Mouse (Mus musculus): Measurements from ENCODE around the gene Cyp2r1. TPM values are rescaled to one million over a fixed set of nuclear protein-coding genes. Genes with fewer than 3 reads are reported as not detected.
"Not testable (repeated sequence)": the region's sequence is repeated elsewhere in the genome, so short reads cannot be mapped to it uniquely, and the experiment has no call there.

The Cyp2r1 gene
- polyA plus RNA-seq (2016; fragmentation: Nextera tagmentation; extraction: Ambion mirVana): 1.1 and 1.5 TPM in 2 replicates

DNA sequence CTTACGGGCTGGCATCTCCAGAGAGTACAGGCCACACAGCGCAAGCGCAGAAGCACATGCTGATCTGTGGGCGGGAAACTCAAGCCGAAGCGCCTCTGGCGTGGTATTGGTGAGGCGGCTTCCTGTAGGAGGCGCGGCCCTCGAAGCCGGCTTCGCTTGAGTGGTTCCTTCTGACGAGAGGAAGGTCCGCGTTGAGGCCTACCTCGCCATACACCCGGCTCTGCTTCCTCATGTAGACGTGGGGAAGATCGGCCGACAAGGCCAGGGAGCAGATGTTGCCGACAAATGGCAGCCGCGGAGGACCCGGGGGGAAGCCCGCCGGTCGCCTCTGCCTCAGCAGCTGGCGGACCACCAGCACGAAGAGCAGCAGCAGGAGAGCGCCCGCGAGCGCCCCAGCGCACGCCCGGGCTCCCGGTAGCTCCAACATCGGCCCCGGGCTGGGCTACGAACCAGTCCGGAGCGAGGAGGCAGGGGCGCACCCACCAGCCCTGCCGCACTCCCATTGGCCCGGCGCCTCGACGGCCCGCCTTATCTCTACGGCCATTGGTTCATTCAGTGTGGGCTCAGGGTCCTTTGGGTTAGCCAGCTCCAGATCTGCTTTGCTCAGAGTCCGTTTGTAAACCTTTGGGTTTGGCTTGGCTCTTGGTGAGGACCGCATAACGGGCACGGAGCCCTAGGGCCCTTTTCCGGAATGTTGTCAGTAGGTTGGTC, at the start of gene Cyp2r1:
TSS of gene Cyp2r1 (minus strand) at position 442 of the 711 bp plus-strand sequence.
- peaks cover 15% of the 10 kb centered on the region; the same call in 1 of the 2 replicates for H3K27me3 ChIP-seq (ENCODE audit: insufficient read depth, poor library complexity, severe bottlenecking)
- peak within 1 kb of the TSS; percentile 57 for H3K4me3 ChIP-seq
- peaks cover 7% of the 10 kb centered on the region for H3K4me1 ChIP-seq (replicated peaks)
- no peaks in the 10 kb centered on the region for H3K9me3 ChIP-seq
- 4% methylated on average over 56 of the region's 56 CpGs for WGBS
- no peaks in the 10 kb centered on the region for H3K36me3 ChIP-seq
- H3K27ac ChIP-seq: peak within 1 kb of the TSS; percentile 87
- peak; percentile 89 for DNase-seq (ENCODE audit: low spot score)

GRCm38 (mm10) chr7:114594391-114594790, 31.6 kb upstream of the Cyp2r1 start:
- WGBS: 95% methylated on average over 8 of the region's 8 CpGs
- H3K4me3 ChIP-seq; H3K9me3 ChIP-seq; H3K27me3 ChIP-seq (ENCODE audit: insufficient read depth, poor library complexity, severe bottlenecking); H3K27ac ChIP-seq; DNase-seq (ENCODE audit: low spot score); H3K36me3 ChIP-seq; H3K4me1 ChIP-seq (replicated peaks): not testable (repeated sequence)

- Histone ChIP-seq H3K9me3 (no peaks in the 10 kb centered on the region), H3K36me3 (no peaks in the 10 kb centered on the region), H3K4me1 (replicated peaks) (no peaks in the 10 kb centered on the region), H3K4me3 (no peak overlapping the region), H3K27me3 (ENCODE audit: insufficient read depth, poor library complexity, severe bottlenecking) (no peaks in the 10 kb centered on the region), H3K27ac (no peak overlapping the region)
- 53% methylated on average over 2 of the region's 2 CpGs for WGBS
- DNase-seq (ENCODE audit: low spot score): no peak
Observed at GRCm38 (mm10) chr7:114582441-114582840, 19.7 kb upstream of the Cyp2r1 start.

DNA sequence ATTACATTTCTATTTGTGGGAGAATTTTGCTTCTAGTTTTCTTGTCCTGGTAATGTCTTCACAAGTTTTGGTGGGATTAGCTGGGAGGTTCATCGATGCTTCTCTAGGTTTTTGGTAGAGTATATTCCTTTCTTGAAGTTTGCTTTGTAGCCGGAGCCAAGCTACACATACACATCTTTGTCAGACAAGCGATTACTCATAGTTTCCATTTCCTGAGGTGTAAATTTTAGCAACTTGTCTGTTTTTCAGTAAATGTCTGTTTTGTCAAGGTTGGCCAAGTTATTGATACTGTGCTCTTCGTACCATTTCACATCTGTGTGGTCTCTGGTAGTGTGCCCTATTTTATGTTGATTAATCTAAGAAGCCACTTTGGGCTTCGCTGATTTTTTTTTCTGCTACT, 18.4 kb upstream of the Cyp2r1 start:
- H3K9me3 ChIP-seq: no peaks in the 10 kb centered on the region
- no peaks in the 10 kb centered on the region for H3K36me3 ChIP-seq
- 88% methylated on average over 5 of the region's 5 CpGs for WGBS
- H3K4me1 ChIP-seq (replicated peaks): no peaks in the 10 kb centered on the region
- no peak for DNase-seq (ENCODE audit: low spot score)
- no peak overlapping the region for H3K4me3 ChIP-seq
- no peaks in the 10 kb centered on the region for H3K27me3 ChIP-seq (ENCODE audit: insufficient read depth, poor library complexity, severe bottlenecking)
- H3K27ac ChIP-seq: no peak overlapping the region

DNA sequence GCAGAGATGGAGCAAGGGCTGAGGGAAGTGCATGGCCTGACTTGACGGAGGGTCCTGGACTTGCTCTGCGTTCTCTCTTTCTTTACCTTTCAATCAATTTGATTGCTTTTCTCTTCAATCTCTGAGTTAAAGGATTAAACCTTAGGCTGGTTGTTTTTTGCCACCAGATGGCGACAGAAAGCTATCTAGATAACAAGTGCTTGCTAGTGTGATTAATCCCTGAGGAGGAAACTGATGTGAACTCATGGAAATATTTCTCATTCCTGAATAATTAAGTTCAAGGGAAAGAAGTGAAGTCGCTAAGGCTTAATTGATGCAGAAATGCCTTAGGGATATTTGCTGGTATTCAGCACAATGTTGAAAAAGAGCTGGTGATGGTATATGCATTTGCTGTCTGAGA, 17.7 kb upstream of the Cyp2r1 start:
- Histone ChIP-seq H3K36me3 (no peaks in the 10 kb centered on the region), H3K27ac (no peak overlapping the region), H3K27me3 (ENCODE audit: insufficient read depth, poor library complexity, severe bottlenecking) (no peaks in the 10 kb centered on the region), H3K4me3 (no peak overlapping the region), H3K4me1 (replicated peaks) (no peaks in the 10 kb centered on the region), H3K9me3 (no peaks in the 10 kb centered on the region)
- WGBS: 5% methylated on average over 4 of the region's 4 CpGs
- peak; percentile 39 for DNase-seq (ENCODE audit: low spot score)

DNA sequence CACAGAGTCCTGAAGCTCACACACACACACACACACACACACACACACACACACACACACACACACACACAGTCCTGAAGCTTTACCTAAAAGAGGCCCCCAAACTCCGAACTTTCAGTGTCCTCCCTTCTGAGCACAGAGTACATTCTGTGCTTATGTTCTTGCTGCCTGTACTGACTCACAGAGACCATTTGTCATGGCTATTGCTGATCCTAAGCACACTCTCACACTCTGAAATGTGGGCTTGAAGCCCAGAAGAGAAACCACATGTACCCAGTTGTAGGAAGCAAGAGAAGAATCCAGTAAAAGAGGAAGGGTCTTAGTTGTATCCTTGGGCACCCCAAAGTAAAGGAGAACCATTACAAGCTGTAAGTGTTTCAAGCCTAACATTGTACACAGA, 14.9 kb upstream of the Cyp2r1 start:
- H3K27me3 ChIP-seq (ENCODE audit: insufficient read depth, poor library complexity, severe bottlenecking): no peaks in the 10 kb centered on the region
- 86% methylated on average over 1 of the region's 1 CpGs for WGBS

DNA sequence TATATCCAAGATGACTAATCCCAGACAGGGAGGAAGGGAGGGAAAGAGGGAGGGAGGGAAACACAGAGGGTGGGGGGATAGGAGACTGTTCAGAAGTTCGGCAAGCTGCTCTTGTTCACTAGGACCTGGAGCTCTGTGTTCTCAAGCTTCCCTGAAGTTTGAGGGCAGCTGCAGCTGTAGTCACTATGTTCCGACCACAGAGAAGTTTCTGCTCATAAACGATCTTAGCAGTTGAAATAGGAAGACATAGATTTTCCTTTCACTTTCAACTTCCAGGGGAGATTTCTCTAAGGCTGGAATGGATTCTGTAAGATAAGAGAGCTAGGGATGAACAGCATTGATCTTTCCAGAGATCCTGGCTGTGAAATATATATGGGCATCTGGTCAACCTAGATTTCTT, 14.2 kb upstream of the Cyp2r1 start:
- WGBS: 86% methylated on average over 3 of the region's 3 CpGs
- Histone ChIP-seq H3K36me3 (no peaks in the 10 kb centered on the region), H3K27me3 (ENCODE audit: insufficient read depth, poor library complexity, severe bottlenecking) (no peaks in the 10 kb centered on the region), H3K4me3 (no peak overlapping the region), H3K4me1 (replicated peaks) (no peaks in the 10 kb centered on the region), H3K9me3 (no peaks in the 10 kb centered on the region), H3K27ac (no peak overlapping the region)
- no peak for DNase-seq (ENCODE audit: low spot score)

More for the DNA sequence above, 14.9 kb upstream of the Cyp2r1 start:
- H3K4me3 ChIP-seq: no peak overlapping the region
- no peak for DNase-seq (ENCODE audit: low spot score)
- no peaks in the 10 kb centered on the region for H3K36me3 ChIP-seq
- H3K27ac ChIP-seq: no peak overlapping the region
- H3K9me3 ChIP-seq: no peaks in the 10 kb centered on the region
- no peaks in the 10 kb centered on the region for H3K4me1 ChIP-seq (replicated peaks)

- H3K9me3 ChIP-seq; H3K27me3 ChIP-seq (ENCODE audit: insufficient read depth, poor library complexity, severe bottlenecking); H3K4me1 ChIP-seq (replicated peaks); DNase-seq (ENCODE audit: low spot score); H3K36me3 ChIP-seq; H3K4me3 ChIP-seq; H3K27ac ChIP-seq: not testable (repeated sequence)
- 92% methylated on average over 4 of the region's 4 CpGs for WGBS
Observed at GRCm38 (mm10) chr7:114573866-114574265, 11.1 kb upstream of the Cyp2r1 start.

- DNase-seq (ENCODE audit: low spot score): no peak
- H3K9me3 ChIP-seq: no peaks in the 10 kb centered on the region
- H3K36me3 ChIP-seq: peaks cover 39% of the 10 kb centered on the region
- 92% methylated on average over 1 of the region's 1 CpGs for WGBS
- H3K27me3 ChIP-seq (ENCODE audit: insufficient read depth, poor library complexity, severe bottlenecking): no peaks in the 10 kb centered on the region
- H3K4me1 ChIP-seq (replicated peaks): no peaks in the 10 kb centered on the region
- no peak overlapping the region for H3K4me3 ChIP-seq
- H3K27ac ChIP-seq: no peak overlapping the region
Observed at GRCm38 (mm10) chr7:114536179-114536578, 26.6 kb downstream of the Cyp2r1 start.

DNA sequence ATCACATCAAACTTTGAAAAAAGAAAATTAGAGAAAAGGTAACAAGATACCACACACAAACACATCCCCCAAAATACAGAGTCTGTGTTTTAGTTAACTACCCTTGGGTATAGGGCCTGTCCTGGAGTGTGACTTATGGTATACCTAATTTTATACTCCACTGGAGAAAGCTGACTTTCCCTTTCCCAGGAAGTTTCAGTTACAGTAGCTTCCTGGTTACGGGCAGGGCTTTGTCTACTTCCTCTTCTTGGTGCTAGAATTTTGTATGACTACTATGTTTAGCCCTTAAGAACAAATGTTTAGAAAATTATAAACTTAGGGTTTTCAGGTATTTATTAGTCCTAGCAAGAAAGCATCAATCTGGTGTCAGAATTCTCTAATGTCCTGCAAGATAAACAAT, 36.5 kb downstream of the Cyp2r1 start:
- no peak for DNase-seq (ENCODE audit: low spot score)
- Histone ChIP-seq H3K27ac (no peak overlapping the region), H3K4me1 (replicated peaks) (no peaks in the 10 kb centered on the region), H3K4me3 (no peak overlapping the region), H3K9me3 (no peaks in the 10 kb centered on the region), H3K27me3 (ENCODE audit: insufficient read depth, poor library complexity, severe bottlenecking) (no peaks in the 10 kb centered on the region), H3K36me3 (peaks cover 15% of the 10 kb centered on the region)
- WGBS: 91% methylated on average over 1 of the region's 1 CpGs

- H3K27me3 ChIP-seq (ENCODE audit: insufficient read depth, poor library complexity, severe bottlenecking): no peaks in the 10 kb centered on the region
- peaks cover 20% of the 10 kb centered on the region for H3K36me3 ChIP-seq
- H3K4me1 ChIP-seq (replicated peaks): no peaks in the 10 kb centered on the region
- H3K27ac ChIP-seq: no peak overlapping the region
- H3K9me3 ChIP-seq: no peaks in the 10 kb centered on the region
- DNase-seq (ENCODE audit: low spot score): no peak
- 93% methylated on average over 1 of the region's 1 CpGs for WGBS
- no peak overlapping the region for H3K4me3 ChIP-seq
Observed at GRCm38 (mm10) chr7:114520122-114520521, 42.6 kb downstream of the Cyp2r1 start.

GRCm38 (mm10) chr7:114508879-114509278, 53.9 kb downstream of the Cyp2r1 start:
- WGBS: 92% methylated on average over 2 of the region's 2 CpGs
- no peaks in the 10 kb centered on the region for H3K4me1 ChIP-seq (replicated peaks)

More at GRCm38 (mm10) chr7:114508879-114509278, 53.9 kb downstream of the Cyp2r1 start:
- no peaks in the 10 kb centered on the region for H3K27me3 ChIP-seq (ENCODE audit: insufficient read depth, poor library complexity, severe bottlenecking)
- no peak for DNase-seq (ENCODE audit: low spot score)
- no peaks in the 10 kb centered on the region for H3K9me3 ChIP-seq
- H3K36me3 ChIP-seq: peaks cover 13% of the 10 kb centered on the region; the same call in 1 of the 2 replicates
- H3K27ac ChIP-seq: no peak overlapping the region
- H3K4me3 ChIP-seq: no peak overlapping the region
